Mouse (Mus musculus) lung, embryonic 16.5 days (tissue): ENCODE results near the gene Igfbp7. TPM values are rescaled to one million over a fixed set of nuclear protein-coding genes. Genes with fewer than 3 reads are reported as not detected.

ENCODE experiments used
- ATAC-seq: fragments of 200-750 bp; cut with Nextera tagmentation; 2 replicates; pipeline ENCODE4 v1.8.0; 2017; ENCODE audit warnings: low read depth, mild to moderate bottlenecking, moderate library complexity
- H3K27ac ChIP-seq: fragments of 300-500 bp; sonication (generic); 2 replicates; pipeline ENCODE4 v1.5.1; 2014; ENCODE audit warnings: mild to moderate bottlenecking, control low read depth, low read length
- H3K27me3 ChIP-seq: fragments of 300-500 bp; sonication (generic); 2 replicates; pipeline ENCODE4 v1.6.1; 2014; ENCODE audit warnings: low read depth, low read length, mixed read lengths; ENCODE audit not compliant: control insufficient read depth, insufficient read depth
- H3K36me3 ChIP-seq: fragments of 300-500 bp; sonication (generic); 2 replicates; pipeline ENCODE4 v1.6.1; 2014; ENCODE audit warnings: low read length; ENCODE audit not compliant: control insufficient read depth, insufficient read depth
- H3K4me1 ChIP-seq: fragments of 300-500 bp; sonication (generic); replicated peaks from 2 replicates; pipeline ENCODE4 v1.6.1; 2014; ENCODE audit warnings: low read length, mixed read lengths; ENCODE audit not compliant: control insufficient read depth, insufficient read depth
- H3K4me2 ChIP-seq: fragments of 300-500 bp; sonication (generic); 2 replicates; pipeline ENCODE4 v1.6.1; 2014; ENCODE audit warnings: low read depth, low read length, control low read depth
- H3K4me3 ChIP-seq: fragments of 300-500 bp; sonication (generic); 2 replicates; pipeline ENCODE4 v1.5.1; 2014; ENCODE audit warnings: mild to moderate bottlenecking, low read length, control low read depth
- H3K9ac ChIP-seq: fragments of 300-500 bp; sonication (generic); 2 replicates; pipeline ENCODE4 v1.6.1; 2014; ENCODE audit warnings: low read length, control low read depth
- H3K9me3 ChIP-seq: fragments of 300-500 bp; sonication (generic); 2 replicates; pipeline ENCODE4 v1.6.1; 2016; ENCODE audit warnings: low read length; ENCODE audit not compliant: control insufficient read depth
- WGBS: fragments of 180-500 bp; shearing (Covaris S2); extraction: QIAGEN DNeasy Blood & Tissue Kit; methylation state at CpG from one replicate; pipeline ENCODE4 v1.1.7; 2014; 5-methylcytosine and 5-hydroxymethylcytosine counted together
- polyA plus RNA-seq: library from polyadenylated mRNA; unstranded; fragments of >200 nt; fragmentation: Nextera tagmentation; extraction: Ambion mirVana; gene quantifications from 2 replicates; pipeline ENCODE4 v1.2.1, GENCODE M21; 2015

The Igfbp7 gene
- polyA plus RNA-seq, 1 experiment from 2014 or later: 99.8 TPM

GRCm38 (mm10) chr5:77366313-77366712, 41.5 kb downstream of the Igfbp7 start:
- H3K27ac ChIP-seq: no peak overlapping the region
- H3K4me2 ChIP-seq: no peak overlapping the region
- no peak overlapping the region for H3K9ac ChIP-seq
- H3K36me3 ChIP-seq: no peaks in the 10 kb centered on the region
- peaks cover 2% of the 10 kb centered on the region; the same call in 1 of the 2 replicates for H3K4me1 ChIP-seq
- WGBS: 87% methylated on average over 8 of the region's 8 CpGs
- ATAC-seq: no peak
- no peaks in the 10 kb centered on the region for H3K27me3 ChIP-seq
- no peaks in the 10 kb centered on the region for H3K9me3 ChIP-seq
- no peak overlapping the region for H3K4me3 ChIP-seq

DNA sequence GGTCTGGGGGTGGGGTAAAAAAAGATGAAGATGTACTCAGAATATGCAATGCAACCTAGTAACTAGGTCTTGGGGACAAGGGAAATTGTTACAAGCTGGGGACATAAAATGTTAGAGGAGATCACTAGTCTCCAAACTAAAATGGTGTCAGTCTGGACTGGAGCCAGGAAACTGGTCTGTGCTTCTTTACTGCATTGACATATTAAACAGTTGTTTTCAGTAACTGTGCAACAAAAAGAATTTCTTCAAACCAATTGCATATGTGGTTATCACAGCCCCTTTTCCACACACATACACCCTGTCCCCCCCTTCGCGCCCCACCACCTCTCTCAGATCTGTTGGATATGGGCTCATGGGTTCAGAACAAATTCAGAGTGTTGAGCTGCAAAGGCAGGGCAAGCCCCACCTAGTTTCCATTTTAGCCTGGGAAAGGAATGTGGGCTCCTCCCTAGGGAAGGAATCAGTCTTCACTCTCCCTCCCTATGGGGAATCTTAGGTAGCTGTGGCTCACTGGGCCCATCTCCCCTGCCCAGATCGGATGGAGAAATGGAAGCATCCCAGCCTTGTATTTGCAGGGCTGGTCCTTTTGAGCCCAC, 43.3 kb downstream of the Igfbp7 start:
- Histone ChIP-seq H3K36me3 (no peaks in the 10 kb centered on the region), H3K4me2 (no peak overlapping the region), H3K4me3 (no peak overlapping the region), H3K27ac (no peak overlapping the region), H3K9me3 (no peaks in the 10 kb centered on the region), H3K27me3 (no peaks in the 10 kb centered on the region), H3K4me1 (no peaks in the 10 kb centered on the region; the same call in 1 of the 2 replicates), H3K9ac (no peak overlapping the region)
- no peak for ATAC-seq
- WGBS: 86% methylated on average over 3 of the region's 3 CpGs

DNA sequence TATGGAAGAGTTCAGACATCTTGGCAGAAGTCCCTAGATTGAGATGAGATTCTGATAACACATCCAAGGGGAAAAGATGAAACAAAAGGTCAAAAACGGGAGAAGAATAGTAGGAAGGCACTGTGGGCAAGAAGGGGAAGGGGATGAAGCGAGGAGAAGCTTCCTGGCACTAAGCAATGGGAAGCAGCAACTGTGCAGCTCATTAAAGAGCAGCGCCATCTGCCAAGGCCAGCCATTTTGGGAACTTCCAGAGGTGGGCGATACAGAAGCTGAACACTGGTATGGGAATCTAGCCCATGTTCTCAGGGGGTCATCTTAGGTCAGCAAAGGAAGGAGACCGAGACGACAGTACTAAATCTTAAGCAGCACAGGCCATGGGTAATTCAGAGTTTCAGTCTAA, 44.2 kb downstream of the Igfbp7 start:
- H3K27me3 ChIP-seq: no peaks in the 10 kb centered on the region
- H3K4me3 ChIP-seq: no peak overlapping the region
- no peak for ATAC-seq
- no peak overlapping the region for H3K27ac ChIP-seq
- no peak overlapping the region for H3K4me2 ChIP-seq
- no peak overlapping the region for H3K9ac ChIP-seq
- H3K4me1 ChIP-seq: no peaks in the 10 kb centered on the region; the same call in none of the 2 replicates
- H3K36me3 ChIP-seq: no peaks in the 10 kb centered on the region
- H3K9me3 ChIP-seq: no peaks in the 10 kb centered on the region
- WGBS: 72% methylated on average over 6 of the region's 6 CpGs

DNA sequence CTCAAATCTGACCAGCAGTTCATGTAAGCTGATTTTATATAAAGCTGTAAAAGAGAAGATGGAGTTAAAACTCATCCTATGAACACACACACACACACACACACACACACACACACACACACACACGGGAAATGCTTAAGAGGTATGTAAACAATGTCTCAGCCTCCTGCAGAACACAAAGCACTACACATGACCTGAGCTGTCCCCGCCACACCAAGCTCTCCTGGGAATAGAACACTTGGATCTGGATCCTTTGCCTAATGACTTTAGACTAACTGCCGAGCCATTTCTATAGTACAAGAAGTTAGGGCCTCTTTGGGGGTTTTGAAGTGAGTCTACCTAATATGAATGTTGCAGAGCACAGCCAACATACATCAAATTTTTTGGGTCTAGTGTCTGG, 45.7 kb downstream of the Igfbp7 start:
- Histone ChIP-seq H3K4me1 (peaks cover 11% of the 10 kb centered on the region), H3K36me3 (no peaks in the 10 kb centered on the region), H3K9me3 (no peaks in the 10 kb centered on the region), H3K27me3 (no peaks in the 10 kb centered on the region), H3K9ac (no peak overlapping the region), H3K4me3 (no peak overlapping the region), H3K4me2 (no peak overlapping the region), H3K27ac (no peak overlapping the region)
- WGBS: 29% methylated on average over 3 of the region's 3 CpGs
- no peak for ATAC-seq

DNA sequence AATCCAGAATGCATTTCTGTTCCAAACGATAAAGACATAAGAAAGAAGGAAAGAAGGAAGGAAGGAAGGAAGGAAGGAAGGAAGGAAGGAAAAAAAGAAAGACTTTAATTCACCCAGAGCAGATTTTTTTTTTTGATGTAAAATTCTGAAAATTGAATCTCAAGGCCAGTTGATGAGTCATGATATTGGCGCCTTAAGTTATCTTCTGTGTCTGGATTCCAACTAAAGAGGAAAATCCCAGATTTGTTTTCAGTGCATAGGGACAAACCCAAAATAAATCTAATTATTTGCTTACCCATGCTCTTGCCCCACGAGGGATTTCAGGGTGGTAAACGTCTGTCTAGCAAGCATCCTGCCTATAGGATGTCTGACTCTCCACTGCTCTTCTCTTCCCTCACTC, 46.8 kb downstream of the Igfbp7 start:
- Histone ChIP-seq H3K9ac (no peak overlapping the region), H3K27ac (no peak overlapping the region), H3K4me3 (no peak overlapping the region), H3K36me3 (no peaks in the 10 kb centered on the region), H3K4me2 (no peak overlapping the region), H3K4me1 (peaks cover 15% of the 10 kb centered on the region), H3K9me3 (no peaks in the 10 kb centered on the region), H3K27me3 (no peaks in the 10 kb centered on the region)
- WGBS: 61% methylated on average over 4 of the region's 4 CpGs
- no peak for ATAC-seq

GRCm38 (mm10) chr5:77359971-77360370, 47.9 kb downstream of the Igfbp7 start:
- no peak overlapping the region for H3K9ac ChIP-seq
- no peaks in the 10 kb centered on the region for H3K9me3 ChIP-seq
- ATAC-seq: no peak
- H3K4me3 ChIP-seq: no peak overlapping the region
- H3K4me1 ChIP-seq: peaks cover 25% of the 10 kb centered on the region
- H3K27ac ChIP-seq: no peak overlapping the region
- WGBS: 92% methylated on average over 4 of the region's 4 CpGs
- no peaks in the 10 kb centered on the region for H3K27me3 ChIP-seq
- no peak overlapping the region for H3K4me2 ChIP-seq
- no peaks in the 10 kb centered on the region for H3K36me3 ChIP-seq

DNA sequence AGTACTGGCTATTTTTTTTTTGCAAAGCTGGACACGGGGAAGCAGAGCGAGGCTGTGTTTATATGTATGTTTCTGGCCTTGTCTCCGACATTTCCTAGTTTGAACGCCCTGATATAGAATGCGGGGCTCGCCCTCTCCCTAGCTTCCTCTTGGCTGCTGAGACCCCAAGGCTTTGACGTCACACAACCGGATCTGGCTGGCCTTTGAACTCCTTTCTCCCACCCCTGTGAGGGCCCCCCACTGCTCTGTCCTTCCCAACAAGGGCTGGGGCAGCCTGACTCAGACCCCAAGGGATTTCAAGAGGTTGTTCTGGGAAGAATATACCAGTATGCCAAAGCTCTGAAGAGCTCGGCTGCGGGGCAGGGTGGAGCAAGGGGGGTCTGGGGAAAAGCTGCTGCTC, 49.5 kb downstream of the Igfbp7 start:
- Histone ChIP-seq H3K4me2 (peak overlapping the region; percentile 53), H3K36me3 (no peaks in the 10 kb centered on the region), H3K9me3 (no peaks in the 10 kb centered on the region), H3K9ac (peak overlapping the region; percentile 63), H3K4me3 (peak overlapping the region; percentile 48), H3K4me1 (peaks cover 33% of the 10 kb centered on the region), H3K27me3 (no peaks in the 10 kb centered on the region), H3K27ac (peak overlapping the region; percentile 87)
- 3% methylated on average over 10 of the region's 10 CpGs for WGBS
- ATAC-seq: peak; percentile 73

DNA sequence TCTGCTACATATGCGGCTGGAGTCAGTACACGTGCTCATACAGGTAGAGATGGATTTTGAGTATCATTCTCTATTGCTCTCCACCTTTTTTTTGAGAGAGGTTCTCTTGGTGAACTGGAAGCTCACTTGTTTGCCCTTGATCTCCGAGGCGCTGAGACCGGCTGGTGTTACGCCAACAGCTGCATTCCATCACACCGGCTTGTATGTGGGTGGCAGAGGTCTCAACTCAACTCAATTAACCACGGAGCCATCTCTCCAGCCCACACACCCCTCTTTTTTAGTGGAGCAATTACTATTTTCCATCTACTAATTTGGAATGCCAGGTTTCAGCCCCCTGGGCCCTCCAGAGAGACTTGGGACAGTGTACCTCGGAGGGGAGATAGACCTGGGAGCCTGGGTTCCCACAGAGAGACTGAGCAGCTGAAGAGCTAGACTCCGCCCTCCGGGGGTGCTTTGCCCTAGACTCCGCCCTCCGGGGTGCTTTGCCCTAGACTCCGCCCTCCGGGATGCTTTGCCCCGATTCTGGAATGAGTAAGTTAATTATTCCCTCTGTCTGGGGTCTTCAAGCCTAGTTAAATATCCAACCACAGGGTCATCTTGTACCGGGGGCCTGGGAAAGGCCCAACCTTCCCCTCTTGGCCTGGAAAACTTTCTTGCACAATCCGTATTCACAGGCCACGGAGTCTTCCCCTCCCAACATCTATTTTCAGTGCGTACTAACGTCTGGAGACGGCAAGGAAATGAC, 50.3 kb downstream of the Igfbp7 start:
- no peaks in the 10 kb centered on the region for H3K36me3 ChIP-seq

DNA sequence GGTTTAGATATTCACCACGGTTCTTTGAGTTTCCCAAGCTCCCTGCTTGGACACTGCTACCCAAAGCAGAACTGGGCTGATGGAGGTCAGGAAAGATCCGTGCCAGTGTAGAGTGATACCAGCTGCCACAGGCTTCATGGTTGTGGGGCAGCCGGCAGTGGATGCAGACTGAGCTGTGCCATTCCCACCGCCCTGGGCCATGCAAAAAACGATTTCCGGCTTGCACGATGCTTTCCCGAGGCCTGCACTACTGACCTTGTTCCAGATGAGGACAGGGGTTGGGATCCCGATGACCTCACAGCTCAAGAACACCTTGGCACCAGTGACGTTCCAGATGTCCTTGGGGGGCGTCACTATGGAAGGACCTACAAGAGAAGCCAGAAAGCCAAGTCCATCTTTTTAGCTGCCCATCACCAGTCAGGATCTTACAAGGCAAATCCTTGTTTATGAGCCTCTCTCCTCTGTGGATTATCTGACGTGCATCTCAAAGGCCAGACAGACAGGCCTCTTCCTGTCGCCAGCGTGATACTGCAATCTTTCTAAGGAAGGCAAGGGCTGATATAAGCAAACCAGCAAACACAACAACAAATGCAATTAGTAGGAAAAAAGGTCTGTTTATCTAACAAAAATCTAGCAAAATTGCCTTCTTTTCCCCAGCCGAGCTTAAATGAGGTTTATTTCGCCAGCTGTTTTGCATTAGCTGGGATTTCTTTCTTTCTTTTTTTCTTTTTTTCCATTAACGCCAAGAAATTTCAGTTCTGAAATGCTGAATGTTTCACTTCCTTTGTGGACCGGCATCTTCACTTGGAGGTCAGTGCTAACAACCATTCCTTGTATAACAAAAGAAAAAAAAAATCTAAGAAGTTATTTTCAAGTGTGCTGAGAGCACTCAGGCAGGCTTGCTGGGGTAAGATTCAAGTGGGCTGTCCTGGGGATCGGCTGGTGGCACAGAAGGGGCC, 52.3 kb downstream of the Igfbp7 start:
- H3K27ac ChIP-seq: peak overlapping the region; percentile 60
- H3K9ac ChIP-seq: peak overlapping the region; percentile 33; the same call in 1 of the 2 replicates
- no peak overlapping the region for H3K4me2 ChIP-seq
- H3K4me3 ChIP-seq: no peak overlapping the region
- 56% methylated on average over 19 of the region's 19 CpGs for WGBS
- no peak; the same call in 1 of the 2 replicates for ATAC-seq
- no peaks in the 10 kb centered on the region for H3K27me3 ChIP-seq
- no peaks in the 10 kb centered on the region for H3K36me3 ChIP-seq
- peaks cover 33% of the 10 kb centered on the region for H3K4me1 ChIP-seq
- no peaks in the 10 kb centered on the region for H3K9me3 ChIP-seq

More for the DNA sequence above, 50.3 kb downstream of the Igfbp7 start:
- WGBS: 12% methylated on average over 22 of the region's 22 CpGs
- Histone ChIP-seq H3K9ac (peak overlapping the region; percentile 63), H3K27ac (peak overlapping the region; percentile 87), H3K9me3 (no peaks in the 10 kb centered on the region), H3K4me3 (peak overlapping the region; percentile 48), H3K4me1 (peaks cover 33% of the 10 kb centered on the region), H3K27me3 (no peaks in the 10 kb centered on the region), H3K4me2 (peak overlapping the region; percentile 53)
- ATAC-seq: peak; percentile 81
